Mouse (Mus musculus) midbrain, embryonic 16.5 days (tissue): ENCODE measurements at regions not wholly inside any gene's neighbourhood (a gene's known extent, or its start where the extent isn't known, plus 50 kb on each side); places are given as distances from the start of the nearest gene placed in this dataset.

Experiments used
- ATAC-seq: fragments of 200-750 bp; cut with Nextera tagmentation; 2 replicates; pipeline ENCODE4 v1.8.0; 2017; ENCODE audit warnings: moderate TSS enrichment
- H3K27ac ChIP-seq: fragments of 300-500 bp; sonication (generic); 2 replicates; pipeline ENCODE4 v1.5.1; 2014; ENCODE audit warnings: mild to moderate bottlenecking, low read length, mixed read lengths
- H3K27me3 ChIP-seq: fragments of 300-500 bp; sonication (generic); 2 replicates; pipeline ENCODE4 v1.6.1; 2014; ENCODE audit warnings: low read depth, low read length, mixed read lengths; ENCODE audit not compliant: control insufficient read depth, insufficient read depth
- H3K36me3 ChIP-seq: fragments of 300-500 bp; sonication (generic); 2 replicates; pipeline ENCODE4 v1.6.1; 2014; ENCODE audit warnings: mild to moderate bottlenecking, low read length, moderate library complexity, mixed read lengths; ENCODE audit not compliant: control insufficient read depth, insufficient read depth
- H3K4me1 ChIP-seq: fragments of 300-500 bp; sonication (generic); 2 replicates; pipeline ENCODE4 v1.6.1; 2014; ENCODE audit warnings: mild to moderate bottlenecking, low read length, mixed read lengths; ENCODE audit not compliant: control insufficient read depth, insufficient read depth
- H3K4me2 ChIP-seq: fragments of 300-500 bp; sonication (generic); 2 replicates; pipeline ENCODE4 v1.6.1; 2014; ENCODE audit warnings: mild to moderate bottlenecking, low read length, mixed read lengths
- H3K4me3 ChIP-seq: fragments of 300-500 bp; sonication (generic); 2 replicates; pipeline ENCODE4 v1.5.1; 2014; ENCODE audit warnings: low read depth, mild to moderate bottlenecking, low read length, moderate library complexity, mixed read lengths
- H3K9ac ChIP-seq: fragments of 300-500 bp; sonication (generic); 2 replicates; pipeline ENCODE4 v1.6.1; 2014; ENCODE audit warnings: low read depth, low read length, mixed read lengths
- H3K9me3 ChIP-seq: fragments of 300-500 bp; sonication (generic); replicated peaks from 2 replicates; pipeline ENCODE4 v1.6.1; 2014; ENCODE audit warnings: mild to moderate bottlenecking, low read length, mixed read lengths; ENCODE audit not compliant: control insufficient read depth, poor library complexity, severe bottlenecking
- WGBS: fragments of 180-500 bp; shearing (Covaris S2); extraction: QIAGEN DNeasy Blood & Tissue Kit; methylation state at CpG from one replicate; pipeline ENCODE4 v1.1.7; 2014; 5-methylcytosine and 5-hydroxymethylcytosine counted together

DNA sequence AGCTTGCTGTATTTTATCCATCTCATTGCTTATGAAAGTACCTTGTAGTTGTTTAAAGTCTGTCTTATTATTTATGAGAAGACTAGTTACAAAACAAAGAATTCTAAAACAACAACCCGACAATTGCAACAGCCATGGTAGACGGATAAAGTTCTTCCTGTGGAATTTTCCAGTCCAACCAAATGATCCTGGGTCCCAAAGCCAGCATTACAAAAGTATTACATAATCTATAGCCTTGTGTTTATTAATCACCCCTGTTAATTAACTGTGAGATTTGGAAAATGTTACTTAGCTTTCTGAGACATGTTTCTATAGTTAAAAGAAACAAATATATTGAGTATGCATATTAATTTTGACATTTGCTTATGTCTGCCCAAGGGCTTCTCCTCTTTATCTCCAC lies 236.9 kb downstream of the Wnt5a start:
- Histone ChIP-seq H3K9me3 (no peaks in the 10 kb centered on the region), H3K27me3 (no peaks in the 10 kb centered on the region), H3K36me3 (no peaks in the 10 kb centered on the region), H3K9ac (no peak overlapping the region), H3K4me1 (no peaks in the 10 kb centered on the region), H3K4me2 (no peak overlapping the region), H3K4me3 (no peak overlapping the region), H3K27ac (no peak overlapping the region)
- WGBS = 90% methylated on average over 2 of the region's 2 CpGs
- ATAC-seq = no peak

DNA sequence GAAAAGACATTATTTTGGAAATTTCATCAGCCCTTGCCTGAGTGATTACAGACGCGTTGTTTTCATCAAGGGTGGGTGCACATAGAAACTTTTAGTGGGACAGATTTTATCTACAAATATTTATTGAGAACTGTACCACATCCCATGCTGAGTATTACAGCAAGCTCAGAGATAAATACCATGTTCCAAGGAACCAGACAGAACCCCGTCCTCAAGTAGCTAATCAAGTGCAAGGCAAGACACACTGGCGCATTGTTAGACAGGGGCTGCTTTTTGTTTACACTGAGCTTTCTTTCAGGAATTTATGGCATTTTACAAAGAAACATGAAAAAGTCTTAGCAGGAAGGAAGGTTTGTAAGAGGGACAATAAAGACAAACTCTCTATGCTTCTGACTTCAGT lies 239.1 kb downstream of the Wnt5a start:
- Histone ChIP-seq H3K27ac (no peak overlapping the region), H3K4me2 (no peak overlapping the region), H3K36me3 (no peaks in the 10 kb centered on the region), H3K4me1 (no peaks in the 10 kb centered on the region), H3K4me3 (no peak overlapping the region), H3K9me3 (no peaks in the 10 kb centered on the region), H3K9ac (no peak overlapping the region), H3K27me3 (no peaks in the 10 kb centered on the region)
- ATAC-seq = no peak
- 87% methylated on average over 4 of the region's 4 CpGs for WGBS

DNA sequence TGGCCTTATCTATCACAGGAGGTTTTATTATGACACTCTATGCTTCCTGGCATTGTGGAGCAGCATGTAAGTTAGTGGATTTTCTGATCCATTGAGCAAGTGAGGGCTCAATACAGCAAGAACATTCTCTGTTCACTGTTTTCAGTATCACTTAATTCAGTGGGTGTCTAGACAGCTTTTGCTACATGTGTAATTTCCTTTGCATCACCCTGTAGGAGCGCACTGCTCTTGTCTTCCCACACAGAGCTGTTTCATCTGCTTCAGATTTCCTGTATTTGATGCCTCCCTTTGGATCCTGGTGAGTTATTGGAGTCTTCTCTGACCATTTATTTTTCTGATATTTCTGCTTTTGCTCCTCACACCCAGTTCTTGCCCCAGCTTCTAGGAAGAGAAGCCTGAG lies 245.8 kb downstream of the Wnt5a start:
- WGBS = 85% methylated on average over 1 of the region's 1 CpGs
- Histone ChIP-seq H3K9me3 (no peaks in the 10 kb centered on the region), H3K9ac (no peak overlapping the region), H3K36me3 (no peaks in the 10 kb centered on the region), H3K4me1 (no peaks in the 10 kb centered on the region), H3K27me3 (no peaks in the 10 kb centered on the region), H3K4me3 (no peak overlapping the region), H3K27ac (no peak overlapping the region), H3K4me2 (no peak overlapping the region)
- no peak for ATAC-seq

DNA sequence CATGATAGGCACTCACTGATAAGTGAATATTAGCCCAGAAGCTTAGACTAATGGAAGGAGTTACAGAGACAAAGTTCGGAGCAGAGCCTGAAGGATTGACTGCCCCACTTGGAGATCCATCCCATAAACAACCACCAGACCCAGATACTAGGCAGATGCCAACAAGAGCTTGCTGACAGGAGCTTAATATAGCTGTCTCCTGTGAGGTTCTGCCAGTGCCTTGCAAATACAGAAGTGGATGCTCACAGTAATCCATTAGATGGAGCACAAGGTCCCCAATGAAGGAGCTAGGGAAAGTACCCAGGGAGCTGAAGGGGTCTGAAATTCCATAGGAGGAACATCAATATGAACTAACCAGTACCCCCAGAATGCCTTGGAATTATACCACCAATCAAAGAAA lies 252.8 kb upstream of the Lrtm1 start:
- Histone ChIP-seq H3K4me1 (no peaks in the 10 kb centered on the region), H3K9me3 (no peaks in the 10 kb centered on the region), H3K4me3 (no peak overlapping the region), H3K36me3 (no peaks in the 10 kb centered on the region), H3K4me2 (no peak overlapping the region), H3K9ac (no peak overlapping the region), H3K27me3 (no peaks in the 10 kb centered on the region), H3K27ac (no peak overlapping the region)
- no peak for ATAC-seq
- 87% methylated on average over 1 of the region's 1 CpGs for WGBS

DNA sequence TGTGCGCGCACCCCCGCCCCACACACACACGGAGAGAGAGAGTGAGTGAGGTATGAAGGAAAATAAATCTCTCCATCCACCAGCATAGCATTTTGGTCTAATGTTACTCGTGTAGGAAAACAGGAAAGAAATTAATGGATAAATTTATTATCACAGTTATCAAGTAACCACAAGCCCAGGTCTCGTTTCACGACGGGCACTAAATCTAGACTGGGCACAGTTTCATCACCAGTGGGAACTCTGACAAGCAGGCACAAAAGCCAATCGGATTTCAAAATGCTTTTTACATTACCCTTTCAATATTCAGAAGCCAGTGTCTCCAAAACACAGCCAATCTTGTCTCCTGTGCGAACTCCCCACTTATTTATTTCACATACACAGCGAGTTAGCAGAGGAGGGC lies 244.9 kb upstream of the Lrtm1 start:
- Histone ChIP-seq H3K4me3 (no peak overlapping the region), H3K9ac (no peak overlapping the region), H3K4me2 (no peak overlapping the region), H3K36me3 (no peaks in the 10 kb centered on the region), H3K27ac (no peak overlapping the region), H3K27me3 (no peaks in the 10 kb centered on the region), H3K4me1 (no peaks in the 10 kb centered on the region), H3K9me3 (no peaks in the 10 kb centered on the region)
- ATAC-seq = no peak
- 77% methylated on average over 11 of the region's 11 CpGs for WGBS

DNA sequence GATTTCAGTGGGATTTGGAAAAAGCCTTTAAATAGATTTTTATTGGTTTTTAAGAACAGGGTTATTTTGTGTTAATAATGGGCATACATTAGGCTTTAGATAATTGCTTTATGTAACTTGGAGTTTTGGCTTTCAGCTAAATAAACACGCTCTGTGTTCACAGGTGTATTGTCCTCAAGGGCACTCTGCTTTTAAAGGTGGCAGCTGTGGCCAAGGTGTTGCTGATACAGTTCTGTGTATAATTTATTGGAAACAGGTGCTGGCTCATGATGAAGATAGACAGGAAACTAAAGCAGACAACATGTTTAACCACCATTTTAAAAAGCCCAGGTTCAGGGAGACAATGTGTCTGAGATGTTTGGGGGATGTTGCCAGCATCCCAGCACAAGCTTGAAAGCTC lies 242.3 kb upstream of the Lrtm1 start:
- no peak overlapping the region for H3K9ac ChIP-seq
- WGBS = 82% methylated on average over 1 of the region's 1 CpGs
- H3K4me3 ChIP-seq = no peak overlapping the region
- H3K27me3 ChIP-seq = no peaks in the 10 kb centered on the region
- no peaks in the 10 kb centered on the region for H3K4me1 ChIP-seq
- no peak overlapping the region for H3K4me2 ChIP-seq
- H3K36me3 ChIP-seq = no peaks in the 10 kb centered on the region
- no peak overlapping the region for H3K27ac ChIP-seq
- ATAC-seq = no peak
- no peaks in the 10 kb centered on the region for H3K9me3 ChIP-seq

DNA sequence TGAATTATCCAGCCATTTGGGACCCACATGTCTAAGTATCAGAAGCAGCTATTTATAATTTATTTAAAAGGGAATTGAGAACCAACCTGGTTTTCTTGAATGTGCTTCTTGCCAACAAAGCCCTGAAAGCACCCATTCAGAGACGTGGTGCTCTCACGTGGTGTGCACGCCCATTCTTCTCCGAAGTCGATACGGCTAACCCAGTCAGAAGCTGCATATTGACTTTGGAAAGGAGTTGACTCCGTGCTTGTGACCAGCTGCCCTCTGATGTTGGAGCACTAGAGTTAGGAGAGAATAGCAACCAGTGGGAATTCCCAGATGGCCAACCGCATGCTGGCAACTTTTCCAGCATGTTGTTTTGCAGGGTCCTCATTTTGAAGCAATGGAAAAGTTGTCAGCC lies 240.2 kb upstream of the Lrtm1 start:
- H3K9ac ChIP-seq = no peak overlapping the region
- no peak overlapping the region for H3K4me2 ChIP-seq
- no peaks in the 10 kb centered on the region for H3K4me1 ChIP-seq
- no peaks in the 10 kb centered on the region for H3K9me3 ChIP-seq
- 82% methylated on average over 8 of the region's 8 CpGs for WGBS
- H3K4me3 ChIP-seq = no peak overlapping the region
- H3K27ac ChIP-seq = no peak overlapping the region
- no peak for ATAC-seq
- no peaks in the 10 kb centered on the region for H3K27me3 ChIP-seq
- no peaks in the 10 kb centered on the region for H3K36me3 ChIP-seq

DNA sequence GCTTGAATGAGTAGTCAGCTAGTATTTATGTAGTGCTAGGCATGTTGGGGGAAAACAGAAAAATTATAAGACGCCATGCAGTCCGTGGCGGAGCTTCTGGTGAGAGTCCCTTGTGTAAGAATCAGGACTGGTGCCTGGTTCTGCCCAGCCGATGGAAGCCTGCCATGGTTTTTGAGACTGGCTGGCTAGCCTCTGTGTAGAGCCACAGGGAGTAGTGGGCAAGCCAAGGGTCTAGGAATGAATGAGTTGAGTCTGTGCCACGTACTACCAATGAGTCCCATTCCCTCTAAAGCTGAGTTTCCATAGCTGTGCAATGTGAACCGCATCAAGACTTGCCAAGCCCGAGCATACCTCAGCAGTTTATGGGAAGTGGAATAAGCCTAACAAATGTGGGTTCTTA lies 236.3 kb upstream of the Lrtm1 start:
- Histone ChIP-seq H3K9me3 (no peaks in the 10 kb centered on the region), H3K4me2 (no peak overlapping the region), H3K4me1 (no peaks in the 10 kb centered on the region), H3K4me3 (no peak overlapping the region), H3K27me3 (no peaks in the 10 kb centered on the region), H3K36me3 (no peaks in the 10 kb centered on the region), H3K27ac (no peak overlapping the region), H3K9ac (no peak overlapping the region)
- 91% methylated on average over 7 of the region's 7 CpGs for WGBS
- no peak for ATAC-seq

DNA sequence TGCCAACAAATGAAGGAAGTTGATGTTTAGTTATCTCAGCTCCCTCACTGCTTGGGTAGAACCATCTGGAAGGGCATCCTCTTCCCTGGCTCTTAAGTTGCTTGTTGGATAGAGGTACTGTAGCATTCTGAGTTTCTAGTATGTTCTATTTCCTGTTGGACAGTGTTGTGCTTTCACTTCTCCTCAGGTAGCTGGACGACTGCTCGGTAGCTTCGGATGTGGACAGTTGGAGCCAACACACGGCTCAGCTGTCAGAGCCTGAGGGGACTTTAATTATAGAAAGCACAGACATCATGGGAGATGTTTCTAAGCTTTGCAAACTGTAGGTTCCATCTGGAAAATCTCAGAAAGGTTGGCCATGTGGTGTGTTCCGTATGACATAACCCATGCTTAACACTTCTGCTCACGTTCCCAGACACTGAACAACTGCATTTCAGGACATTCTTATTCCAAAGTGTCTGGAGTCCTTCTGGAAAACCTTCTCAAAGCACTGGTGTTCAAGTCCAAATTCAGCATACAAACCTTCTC lies 233.8 kb upstream of the Lrtm1 start:
- 88% methylated on average over 6 of the region's 6 CpGs for WGBS
- no peaks in the 10 kb centered on the region for H3K4me1 ChIP-seq
- no peak for ATAC-seq

DNA sequence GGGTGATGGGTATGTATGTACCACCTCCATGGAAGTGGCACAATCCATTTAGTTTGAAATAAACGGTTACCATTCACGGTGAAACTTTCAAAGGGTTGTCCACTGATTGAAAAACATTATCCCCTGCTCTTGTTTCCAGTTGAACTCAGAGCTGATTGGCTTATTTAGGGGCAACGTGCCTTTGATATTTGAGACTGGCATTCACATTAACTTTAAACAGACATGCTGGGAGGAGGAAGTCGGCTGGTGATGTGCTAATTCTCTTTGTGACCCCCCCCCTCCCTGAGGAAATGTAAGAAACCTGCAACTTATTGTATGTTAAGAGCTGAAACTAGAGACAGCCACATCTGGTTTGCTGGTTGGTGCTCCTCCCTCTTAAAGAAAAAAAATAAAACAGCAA lies 219.7 kb upstream of the Lrtm1 start:
- Histone ChIP-seq H3K4me2 (peak overlapping the region; percentile 31), H3K4me3 (no peak overlapping the region), H3K27ac (no peak overlapping the region), H3K4me1 (no peaks in the 10 kb centered on the region), H3K9me3 (no peaks in the 10 kb centered on the region), H3K27me3 (no peaks in the 10 kb centered on the region; the same call in 1 of the 2 replicates), H3K9ac (no peak overlapping the region), H3K36me3 (no peaks in the 10 kb centered on the region)
- ATAC-seq = no peak
- 2% methylated on average over 4 of the region's 4 CpGs for WGBS

More for the DNA sequence above, 233.8 kb upstream of the Lrtm1 start:
- Histone ChIP-seq H3K27me3 (no peaks in the 10 kb centered on the region), H3K9me3 (no peaks in the 10 kb centered on the region), H3K4me3 (no peak overlapping the region), H3K36me3 (no peaks in the 10 kb centered on the region), H3K27ac (no peak overlapping the region), H3K4me2 (no peak overlapping the region), H3K9ac (no peak overlapping the region)
